Mouse (Mus musculus) naive thymus-derived CD4-positive, alpha-beta T cell, adult 5 months (primary cell): ENCODE results near the gene Gm8332. TPM values are rescaled to one million over a fixed set of nuclear protein-coding genes. Genes with fewer than 3 reads are reported as not detected.

Experiments
- polyA plus RNA-seq: library from polyadenylated mRNA; unstranded; fragments of 100-300 nt; shearing (Covaris generic); gene quantifications from one replicate; pipeline ENCODE4 v1.2.1, GENCODE M21; 2017

Gm8332 gene
- not detected for polyA plus RNA-seq

GRCm38 (mm10) chr12:88250000-88250399 is at the start of gene Gm8332:
Gm8332 (minus strand) TSS chr12:88250100.

DNA sequence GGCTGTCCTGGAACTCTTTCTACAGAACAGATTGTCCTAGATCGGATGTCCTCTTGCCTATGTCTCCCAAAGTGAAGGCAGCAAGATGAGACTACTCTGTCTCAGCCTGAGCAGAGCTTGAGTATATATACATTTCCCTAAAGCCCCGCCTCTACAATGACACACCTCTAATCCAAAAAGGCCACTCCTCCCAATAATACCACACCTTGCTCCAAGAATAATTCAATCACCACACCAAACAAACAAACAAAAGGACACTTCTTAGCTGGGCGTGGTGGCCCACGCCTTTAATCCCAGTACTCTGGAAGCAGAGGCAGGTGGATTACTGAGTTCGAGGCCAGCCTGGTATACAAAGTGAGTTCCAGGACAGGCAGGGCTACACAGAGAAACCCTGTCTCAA is 24.5 kb upstream of the Gm8332 start, which contains the start of gene Gm5662:
TSS of gene Gm5662 (minus strand) at position 101 of the 400 bp plus-strand sequence.

Other genes with a start within 250 kb of the Gm8332 start
- gene Gm2075, start 238.3 kb downstream of the Gm8332 start, polyA plus RNA-seq: not detected
- not detected for gene Gm6803, start 231.3 kb downstream of the Gm8332 start, polyA plus RNA-seq
- gene Gm2056, start 223.1 kb downstream of the Gm8332 start, polyA plus RNA-seq: not detected
- gene Gm16368, start 166.4 kb downstream of the Gm8332 start, polyA plus RNA-seq: not detected
- gene Gm10436, start 68.0 kb downstream of the Gm8332 start, polyA plus RNA-seq: not detected
- 0.20 TPM for gene Gm5662, start 24.4 kb upstream of the Gm8332 start, polyA plus RNA-seq
- not detected for gene Gm5039, start 73.9 kb upstream of the Gm8332 start, polyA plus RNA-seq
- 18.0 TPM for gene Adck1, start 110.5 kb upstream of the Gm8332 start, polyA plus RNA-seq